16 mouse cellular contexts compared by ENCODE assay signal in the genomic region with DNA sequence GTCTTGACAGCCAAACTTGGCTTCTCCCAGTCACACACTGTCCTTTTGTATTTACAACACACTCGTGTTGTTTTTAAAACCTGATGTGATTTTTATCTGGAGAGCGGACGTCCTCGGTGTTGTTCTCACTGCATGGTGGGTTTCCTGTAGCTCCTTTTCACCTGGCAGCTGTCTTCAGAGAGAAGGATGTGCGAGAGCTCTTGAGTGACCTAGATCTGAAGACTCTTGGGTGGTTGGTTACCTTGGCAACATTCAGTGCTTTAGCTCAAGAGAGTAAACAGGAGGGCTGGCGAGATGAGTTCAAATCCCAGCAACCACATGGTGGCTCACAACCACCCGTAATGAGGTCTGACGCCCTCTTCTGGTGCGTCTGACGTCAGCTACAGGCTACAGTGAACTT. TPM values are rescaled to one million over a fixed set of nuclear protein-coding genes. Genes with fewer than 3 reads are reported as not detected.
DNase-seq lines count a peak whose midpoint lies in the region; ATAC-seq and TF ChIP-seq lines count a peak whose summit lies in the region.
"Had no signal": no experiment of that assay in that cellular context is flagged by ENCODE, and none has a peak within 500 bp of the region (broad histone marks: within the 10 kb centered on the region; RNA-seq: fewer than 3 reads in every experiment).

No protein-coding gene starts in this region.

- peak; percentile 41 for DNase-seq in hindbrain, postnatal 0 days (ENCODE audit: low spot score)
- DNase-seq in ES-CJ7 (ENCODE audit: low read depth, low spot score): peak; percentile 73
- DNase-seq in thymus, postnatal 0 days (ENCODE audit: low spot score): peak; percentile 97
- no peak for DNase-seq in urinary bladder, postnatal 10 days (ENCODE audit: low spot score)
- DNase-seq in cerebellum, postnatal 25 days: no peak
- no peak for DNase-seq in right cerebral cortex, postnatal 4 days
- DNase-seq: adrenal gland, postnatal 14 days; cerebellum, adult 18-20 months; gastrocnemius, postnatal 25 days; kidney, postnatal 36 days had no signal

- no peak overlapping the region for H3K27ac ChIP-seq in hindbrain, postnatal 0 days
- H3K27ac ChIP-seq in hindbrain, embryonic 16.5 days (ENCODE audit: low read depth, low read length): no peak overlapping the region
- H3K27ac ChIP-seq: limb, embryonic 13.5 days had no signal

- no peak for ATAC-seq in hindbrain, postnatal 0 days
- ATAC-seq in hindbrain, embryonic 16.5 days: no peak
- peak; percentile 80 for ATAC-seq in inflammation-experienced regulatory T-cells, adult 6 months

- H3K27me3 ChIP-seq in hindbrain, postnatal 0 days (ENCODE audit: insufficient read depth, low read length): no peaks in the 10 kb centered on the region
- H3K27me3 ChIP-seq in hindbrain, embryonic 16.5 days (replicated peaks; ENCODE audit: control insufficient read depth, insufficient read depth, low read length): no peaks in the 10 kb centered on the region

- H3K4me1 ChIP-seq in hindbrain, postnatal 0 days (ENCODE audit: insufficient read depth, low read length): no peaks in the 10 kb centered on the region
- H3K4me1 ChIP-seq in hindbrain, embryonic 16.5 days (ENCODE audit: control insufficient read depth, insufficient read depth, low read depth, low read length): peaks cover 7% of the 10 kb centered on the region

- TF ChIP-seq CTCF in hindbrain, postnatal 0 days (IDR thresholded peaks at IDR 0.05; ENCODE audit: low read depth): no peak

- H3K9ac ChIP-seq in hindbrain, postnatal 0 days (replicated peaks; ENCODE audit: low read length): no peak overlapping the region
- H3K9ac ChIP-seq in hindbrain, embryonic 16.5 days (ENCODE audit: low read depth, low read length): no peak overlapping the region
- H3K9ac ChIP-seq: limb, embryonic 13.5 days had no signal

- H3K4me2 ChIP-seq in hindbrain, postnatal 0 days (ENCODE audit: low read depth, low read length): no peak overlapping the region
- H3K4me2 ChIP-seq in hindbrain, embryonic 16.5 days (ENCODE audit: low read length): no peak overlapping the region
- H3K4me2 ChIP-seq: limb, embryonic 13.5 days had no signal

- H3K4me3 ChIP-seq in hindbrain, postnatal 0 days (ENCODE audit: low read length): no peak overlapping the region
- no peak overlapping the region for H3K4me3 ChIP-seq in hindbrain, embryonic 16.5 days (ENCODE audit: low read length)
- H3K4me3 ChIP-seq: limb, embryonic 13.5 days had no signal

- no peaks in the 10 kb centered on the region for H3K9me3 ChIP-seq in hindbrain, postnatal 0 days (ENCODE audit: low read length)
- H3K9me3 ChIP-seq in hindbrain, embryonic 16.5 days (ENCODE audit: control insufficient read depth, low read length): no peaks in the 10 kb centered on the region
- H3K9me3 ChIP-seq: limb, embryonic 13.5 days had no signal

- H3K36me3 ChIP-seq in hindbrain, postnatal 0 days (ENCODE audit: insufficient read depth, low read length): no peaks in the 10 kb centered on the region
- no peaks in the 10 kb centered on the region for H3K36me3 ChIP-seq in hindbrain, embryonic 16.5 days (ENCODE audit: control insufficient read depth, insufficient read depth, low read length)
- H3K36me3 ChIP-seq: G1E; limb, embryonic 13.5 days had no signal

- WGBS in hindbrain, postnatal 0 days: 14% methylated on average over 10 of the region's 10 CpGs
- 17% methylated on average over 10 of the region's 10 CpGs for WGBS in hindbrain, embryonic 16.5 days

RNA-seq across cellular contexts. Expression of gene Gm17509, which starts 4.7 kb away (rescaled TPM):
- 0.54 and 0.73 TPM in 2 replicates for total RNA-seq in hindbrain, postnatal 0 days (2014; rRNA removed)
- 0.09 and 0.15 TPM in 2 replicates for polyA plus RNA-seq in hindbrain, postnatal 0 days (2015; fragmentation: Nextera tagmentation; extraction: Ambion mirVana)
- 0.40 and 0.50 TPM in 2 replicates for polyA plus RNA-seq in hindbrain, embryonic 16.5 days (2015; fragmentation: Nextera tagmentation; extraction: Ambion mirVana)
- polyA plus RNA-seq in inflammation-experienced regulatory T-cells, adult 6 months (2017; shearing (Covaris generic)): under 1 TPM in 2 of 3 experiments, not detected in 1; 0.15 to 0.26 TPM
- polyA plus RNA-seq in thymus, postnatal 0 days (2015; fragmentation: Nextera tagmentation; extraction: Ambion mirVana): 0.74 and 0.90 TPM in 2 replicates
- total RNA-seq: adrenal gland, postnatal 14 days; gastrocnemius, postnatal 25 days; heart, postnatal 25 days had no signal
- polyA plus RNA-seq: erythroblast, embryonic 14.5 days; G1E had no signal

RNA-seq across cellular contexts. Expression of gene Emb, which starts 7.8 kb away (rescaled TPM):
- total RNA-seq in hindbrain, postnatal 0 days (2014; rRNA removed): 9.3 and 10.8 TPM in 2 replicates
- 18.1 and 19.1 TPM in 2 replicates for polyA plus RNA-seq in hindbrain, postnatal 0 days (2015; fragmentation: Nextera tagmentation; extraction: Ambion mirVana)
- 15.2 and 17.2 TPM in 2 replicates for polyA plus RNA-seq in hindbrain, embryonic 16.5 days (2015; fragmentation: Nextera tagmentation; extraction: Ambion mirVana)
- 100 to 1,000 TPM; 155 to 201 (median 196) TPM for polyA plus RNA-seq in inflammation-experienced regulatory T-cells, adult 6 months (2017; shearing (Covaris generic))
- 136 and 155 TPM in 2 replicates for polyA plus RNA-seq in thymus, postnatal 0 days (2015; fragmentation: Nextera tagmentation; extraction: Ambion mirVana)

Comparison
In these comparisons a context has a peak if more than half of its experiments do, and no peak if none do; other contexts are left out.
1. DNase-seq: peak in hindbrain, postnatal 0 days (single experiment), ES-CJ7 (single experiment) and thymus, postnatal 0 days (single experiment); none in urinary bladder, postnatal 10 days (single experiment), cerebellum, postnatal 25 days (0 of 2) and right cerebral cortex, postnatal 4 days (single experiment).